Comparison of ENCODE assay signal across 14 mouse cellular contexts in the genomic region with DNA sequence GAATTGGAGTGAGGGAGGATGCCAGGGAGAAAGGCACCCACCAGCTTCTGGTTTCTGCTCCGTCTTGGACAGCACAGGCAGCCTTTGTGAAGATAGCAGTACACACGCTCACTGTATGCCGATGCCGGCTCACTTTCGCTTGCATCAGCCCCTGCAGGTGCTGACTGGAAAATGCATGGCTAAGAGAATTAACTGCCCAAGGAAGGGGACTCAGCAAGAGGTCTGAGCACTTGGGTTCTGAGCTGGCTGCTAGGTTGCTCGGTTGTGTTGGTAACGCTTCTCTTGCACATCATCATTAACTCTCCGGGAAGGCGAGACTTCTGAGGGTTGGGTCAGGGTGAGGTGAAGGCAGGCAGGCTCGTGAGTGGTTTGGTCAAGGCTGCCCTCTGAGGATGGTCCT. TPM values are rescaled to one million over a fixed set of nuclear protein-coding genes. Genes with fewer than 3 reads are reported as not detected.
A peak's percentile ranks its signal among the peaks of the same experiment; 100 is the strongest.
DNase-seq lines count a peak whose midpoint lies in the region; ATAC-seq and TF ChIP-seq lines count a peak whose summit lies in the region.
"Had no signal": no experiment of that assay in that cellular context is flagged by ENCODE, and none has a peak within 500 bp of the region (broad histone marks: within the 10 kb centered on the region; RNA-seq: fewer than 3 reads in every experiment).

No protein-coding gene starts in this region.

- H3K9ac ChIP-seq in liver, embryonic 12.5 days: no peak overlapping the region
- H3K9ac ChIP-seq in liver, postnatal 0 days (replicated peaks): no peak overlapping the region
- no peak overlapping the region for H3K9ac ChIP-seq in hindbrain, embryonic 13.5 days
- no peak overlapping the region for H3K9ac ChIP-seq in midbrain, embryonic 16.5 days (ENCODE audit: low read depth, low read length)
- H3K9ac ChIP-seq: forebrain, embryonic 13.5 days had no signal

- no peak for ATAC-seq in liver, embryonic 12.5 days
- no peak for ATAC-seq in liver, postnatal 0 days
- peak; percentile 59 for ATAC-seq in common myeloid progenitor, adult 5-6 weeks (replicated peaks; ENCODE audit: low read depth, poor library complexity, severe bottlenecking)
- ATAC-seq in hindbrain, embryonic 13.5 days (ENCODE audit: low FRiP score): 0 out of 2 replicates have a peak, but pooled peaks have one; percentile 34
- peak; percentile 25; the same call in 1 of the 2 replicates for ATAC-seq in midbrain, embryonic 16.5 days
- ATAC-seq: forebrain, embryonic 13.5 days had no signal

- no peak for DNase-seq in liver, postnatal 0 days
- DNase-seq in right cerebral cortex, adult 18-20 months: no peak
- no peak for DNase-seq in adrenal gland, postnatal 4 days (ENCODE audit: low spot score in 2 of 2)
- no peak for DNase-seq in layer of hippocampus, postnatal 25 days (ENCODE audit: extremely low spot score in 1 of 2, low spot score in 1 of 2)
- DNase-seq: kidney, postnatal 10 days had no signal

- 7% methylated on average over 10 of the region's 10 CpGs for whole genome bisulfite sequencing in liver, embryonic 12.5 days (ENCODE audit: insufficient replicate concordance)
- WGBS in liver, postnatal 0 days (ENCODE audit: insufficient replicate concordance): 5% methylated on average over 10 of the region's 10 CpGs
- WGBS in hindbrain, embryonic 13.5 days: 3% methylated on average over 10 of the region's 10 CpGs
- 4% methylated on average over 10 of the region's 10 CpGs for WGBS in midbrain, embryonic 16.5 days

- H3K27me3 ChIP-seq in liver, embryonic 12.5 days (replicated peaks): peaks cover 98% of the 10 kb centered on the region
- H3K27me3 ChIP-seq in liver, postnatal 0 days (ENCODE audit: insufficient read depth, low read length): peaks cover 71% of the 10 kb centered on the region
- peaks cover 91% of the 10 kb centered on the region for H3K27me3 ChIP-seq in hindbrain, embryonic 13.5 days
- H3K27me3 ChIP-seq in midbrain, embryonic 16.5 days (ENCODE audit: control insufficient read depth, insufficient read depth, low read depth, low read length): peaks cover 90% of the 10 kb centered on the region

- peaks cover 14% of the 10 kb centered on the region; the same call in 1 of the 2 replicates for H3K4me1 ChIP-seq in liver, embryonic 12.5 days
- H3K4me1 ChIP-seq in liver, postnatal 0 days (ENCODE audit: insufficient read depth): no peaks in the 10 kb centered on the region
- peaks cover 56% of the 10 kb centered on the region for H3K4me1 ChIP-seq in hindbrain, embryonic 13.5 days (replicated peaks)
- peaks cover 15% of the 10 kb centered on the region for H3K4me1 ChIP-seq in midbrain, embryonic 16.5 days (ENCODE audit: control insufficient read depth, insufficient read depth, low read length)

- no peak overlapping the region for H3K27ac ChIP-seq in liver, embryonic 12.5 days
- no peak overlapping the region for H3K27ac ChIP-seq in liver, postnatal 0 days (ENCODE audit: low read depth)
- 0 out of 2 replicates have a peak overlapping the region, but pooled peaks have one; percentile 12 for H3K27ac ChIP-seq in hindbrain, embryonic 13.5 days
- H3K27ac ChIP-seq in midbrain, embryonic 16.5 days (ENCODE audit: low read length): no peak overlapping the region
- H3K27ac ChIP-seq: forebrain, embryonic 13.5 days; heart, embryonic 10.5 days; macrophage had no signal

- no peak for TF ChIP-seq EP300 in liver, postnatal 0 days (IDR thresholded peaks at IDR 0.05; ENCODE audit: low read depth)

- TF ChIP-seq CTCF in liver, postnatal 0 days (IDR thresholded peaks at IDR 0.05; ENCODE audit: low read depth): no peak

- H3K9me3 ChIP-seq in liver, embryonic 12.5 days (replicated peaks): no peaks in the 10 kb centered on the region
- no peaks in the 10 kb centered on the region for H3K9me3 ChIP-seq in liver, postnatal 0 days (ENCODE audit: low read length)
- H3K9me3 ChIP-seq in hindbrain, embryonic 13.5 days: no peaks in the 10 kb centered on the region
- no peaks in the 10 kb centered on the region for H3K9me3 ChIP-seq in midbrain, embryonic 16.5 days (replicated peaks; ENCODE audit: control insufficient read depth, low read length, poor library complexity, severe bottlenecking)
- H3K9me3 ChIP-seq: forebrain, embryonic 13.5 days had no signal

- H3K4me3 ChIP-seq in liver, embryonic 12.5 days: no peak overlapping the region
- H3K4me3 ChIP-seq in liver, postnatal 0 days (ENCODE audit: low read depth, low read length): no peak overlapping the region
- H3K4me3 ChIP-seq in hindbrain, embryonic 13.5 days: no peak overlapping the region
- H3K4me3 ChIP-seq in midbrain, embryonic 16.5 days (ENCODE audit: low read depth, low read length): no peak overlapping the region
- H3K4me3 ChIP-seq: forebrain, embryonic 13.5 days had no signal

- 0 out of 2 replicates have a peak overlapping the region, but pooled peaks have one; percentile 54 for H3K4me2 ChIP-seq in liver, embryonic 12.5 days
- no peak overlapping the region for H3K4me2 ChIP-seq in liver, postnatal 0 days (ENCODE audit: low read depth, low read length)
- peak overlapping the region; percentile 49; the same call in 1 of the 2 replicates for H3K4me2 ChIP-seq in hindbrain, embryonic 13.5 days
- H3K4me2 ChIP-seq in midbrain, embryonic 16.5 days (ENCODE audit: low read length): peak overlapping the region; percentile 8; the same call in 1 of the 2 replicates
- H3K4me2 ChIP-seq: forebrain, embryonic 13.5 days had no signal

- no peaks in the 10 kb centered on the region for H3K36me3 ChIP-seq in liver, embryonic 12.5 days
- H3K36me3 ChIP-seq in liver, postnatal 0 days (replicated peaks; ENCODE audit: insufficient read depth, low read length): no peaks in the 10 kb centered on the region
- no peaks in the 10 kb centered on the region for H3K36me3 ChIP-seq in hindbrain, embryonic 13.5 days
- H3K36me3 ChIP-seq in midbrain, embryonic 16.5 days (ENCODE audit: control insufficient read depth, insufficient read depth, low read length): no peaks in the 10 kb centered on the region
- H3K36me3 ChIP-seq: heart, embryonic 10.5 days had no signal

RNA-seq across cellular contexts. Expression of gene Gbx2, which starts 9.2 kb away (rescaled TPM):
- polyA plus RNA-seq in liver, embryonic 12.5 days (2016; fragmentation: Nextera tagmentation; extraction: Ambion mirVana): 1.7 and 2.0 TPM in 2 replicates
- 0.52 and 0.57 TPM in 2 replicates for polyA plus RNA-seq in liver, postnatal 0 days (2015; fragmentation: Nextera tagmentation; extraction: Ambion mirVana)
- 4.7 and 8.2 TPM in 2 replicates for total RNA-seq in common myeloid progenitor, adult 5-6 weeks (2017)
- 54.7 TPM in 2 replicates for polyA plus RNA-seq in hindbrain, embryonic 13.5 days (2015; fragmentation: Nextera tagmentation; extraction: Ambion mirVana)
- polyA plus RNA-seq in midbrain, embryonic 16.5 days (2015; fragmentation: Nextera tagmentation; extraction: Ambion mirVana): 29.7 and 62.2 TPM in 2 replicates
- not detected for total RNA-seq in adrenal gland, postnatal 4 days (2021)
- total RNA-seq in layer of hippocampus, postnatal 25 days (2021): under 1 TPM in 1 of 2 experiments, not detected in 1; 0.44 TPM
- total RNA-seq: MEL had no signal
- polyA plus RNA-seq: stomach, embryonic 14.5 days had no signal

Comparison
In these comparisons a context has a peak if more than half of its experiments do, and no peak if none do; other contexts are left out.
1. ATAC-seq: peak in common myeloid progenitor, adult 5-6 weeks (single experiment), hindbrain, embryonic 13.5 days (single experiment) and midbrain, embryonic 16.5 days (single experiment); none in liver, embryonic 12.5 days (single experiment) and liver, postnatal 0 days (single experiment).
2. RNA of gene Gbx2, which starts 9.2 kb away (polyA plus RNA-seq): 54.7 TPM in hindbrain, embryonic 13.5 days and 29.7 to 62.2 TPM in midbrain, embryonic 16.5 days; 1.7 to 2.0 TPM in liver, embryonic 12.5 days and 0.52 to 0.57 TPM in liver, postnatal 0 days; every median in the first group is over 10 times any median in the second.